Mouse (Mus musculus) olfactory bulb, adult 2 months (tissue): Measurements from ENCODE around the gene Prss41. TPM values are rescaled to one million over a fixed set of nuclear protein-coding genes. Genes with fewer than 3 reads are reported as not detected.

ENCODE experiments used
- H3K27ac ChIP-seq: fragments of 200-500 bp; 2 replicates; pipeline ENCODE4 v1.5.1; 2012; ENCODE audit warnings: low read depth, low read length; ENCODE audit not compliant: insufficient read depth
- H3K4me1 ChIP-seq: fragments of 200-500 bp; 2 replicates; pipeline ENCODE4 v1.6.1; 2012; ENCODE audit warnings: low read length; ENCODE audit not compliant: control insufficient read depth, insufficient read depth
- H3K4me3 ChIP-seq: fragments of 200-500 bp; 2 replicates; pipeline ENCODE4 v1.5.1; 2012; ENCODE audit warnings: mild to moderate bottlenecking, low read depth, low read length, moderate library complexity; ENCODE audit not compliant: insufficient read depth
- CTCF ChIP-seq: fragments of 200-500 bp; IDR thresholded peaks from 2 replicates; pipeline ENCODE4 v1.5.1; 2012; ENCODE audit warnings: low read depth, mild to moderate bottlenecking, low read length, moderate library complexity; ENCODE audit not compliant: insufficient read depth
- POLR2A ChIP-seq: fragments of 200-500 bp; IDR thresholded peaks from 2 replicates; pipeline ENCODE4 v1.6.1; 2012; ENCODE audit warnings: mild to moderate bottlenecking, low read depth, low read length, moderate library complexity; ENCODE audit not compliant: insufficient read depth
- WGBS: fragments of 180-500 bp; shearing (Covaris S2); methylation state at CpG from one replicate; pipeline ENCODE4 v1.1.7; 2018; 5-methylcytosine and 5-hydroxymethylcytosine counted together
- polyA plus RNA-seq: library from polyadenylated mRNA; stranded (reverse); fragments of >200 nt; gene quantifications from 2 replicates; pipeline ENCODE4 v1.2.4, GENCODE M21; 2012; ENCODE audit warnings: low replicate concordance; ENCODE audit not compliant: missing spikeins, insufficient read depth, insufficient read length

The Prss41 gene
- polyA plus RNA-seq, 1 experiment = not detected

- 1% methylated on average over 29 of the region's 29 CpGs for WGBS
Measured at GRCm38 (mm10) chr17:23790269-23791078, 53.5 kb downstream of the Prss41 start, which contains the start of gene Srrm2. TSS of gene Srrm2 (plus strand) at chr17:23790532.

GRCm38 (mm10) chr17:23789749-23790268, 54.2 kb downstream of the Prss41 start:
- Histone ChIP-seq H3K27ac (peak overlapping the region; percentile 93), H3K4me1 (peaks cover 22% of the 10 kb centered on the region), H3K4me3 (no peak overlapping the region)
- TF ChIP-seq POLR2A = no peak
- TF ChIP-seq CTCF = no peak
- 16% methylated on average over 8 of the region's 8 CpGs for WGBS

More at GRCm38 (mm10) chr17:23790269-23791078, 53.5 kb downstream of the Prss41 start, which contains the start of gene Srrm2:
- TF ChIP-seq POLR2A = no peak
- TF ChIP-seq CTCF = no peak
- H3K4me1 ChIP-seq = peaks cover 23% of the 10 kb centered on the region
- H3K4me3 ChIP-seq = peak within 1 kb of the TSS; percentile 53
- H3K27ac ChIP-seq = peak within 1 kb of the TSS; percentile 93

- TF ChIP-seq CTCF (no peak), POLR2A (no peak)
- WGBS = 90% methylated on average over 4 of the region's 4 CpGs
- no peak overlapping the region for H3K27ac ChIP-seq
- no peak overlapping the region for H3K4me3 ChIP-seq
- H3K4me1 ChIP-seq = peaks cover 22% of the 10 kb centered on the region
Measured at GRCm38 (mm10) chr17:23788973-23789372, 55.0 kb downstream of the Prss41 start.

Other genes with a start within 250 kb of the Prss41 start
- not detected in 2 replicates for gene Zfp13, start 244.7 kb downstream of the Prss41 start, polyA plus RNA-seq
- gene Zscan10, start 243.3 kb downstream of the Prss41 start, polyA plus RNA-seq = not detected in 2 replicates
- not detected in 2 replicates for gene Mmp25, start 198.9 kb downstream of the Prss41 start, polyA plus RNA-seq
- not detected in 2 replicates for gene Bicdl2, start 183.7 kb downstream of the Prss41 start, polyA plus RNA-seq
- not detected in 2 replicates for gene Hcfc1r1, start 170.6 kb downstream of the Prss41 start, polyA plus RNA-seq
- not detected in 2 replicates for gene Thoc6, start 170.3 kb downstream of the Prss41 start, polyA plus RNA-seq
- not detected in 2 replicates for gene Tnfrsf12a, start 166.7 kb downstream of the Prss41 start, polyA plus RNA-seq
- not detected in 2 replicates for gene Cldn6, start 164.9 kb downstream of the Prss41 start, polyA plus RNA-seq
- not detected in 2 replicates for gene Cldn9, start 160.1 kb downstream of the Prss41 start, polyA plus RNA-seq
- not detected in 2 replicates for gene 1520401A03Rik, start 121.4 kb downstream of the Prss41 start, polyA plus RNA-seq
- gene Pkmyt1, start 117.8 kb downstream of the Prss41 start, polyA plus RNA-seq = not detected in 2 replicates
- gene Paqr4, start 103.3 kb downstream of the Prss41 start, polyA plus RNA-seq = not detected in 2 replicates
- gene Kremen2, start 98.3 kb downstream of the Prss41 start, polyA plus RNA-seq = not detected in 2 replicates
- not detected in 2 replicates for gene Flywch1, start 72.6 kb downstream of the Prss41 start, polyA plus RNA-seq
- not detected in 2 replicates for gene Flywch2, start 58.1 kb downstream of the Prss41 start, polyA plus RNA-seq
- 383 and 683 TPM in 2 replicates for gene Srrm2, start 53.6 kb downstream of the Prss41 start, polyA plus RNA-seq
- gene Elob, start 15.0 kb downstream of the Prss41 start, polyA plus RNA-seq = not detected in 2 replicates
- not detected in 2 replicates for gene Prss33, start 8.1 kb downstream of the Prss41 start, polyA plus RNA-seq
- not detected in 2 replicates for gene Prss32, start 317 bp downstream of the Prss41 start, polyA plus RNA-seq
- not detected in 2 replicates for gene Prss21, start 23.9 kb upstream of the Prss41 start, polyA plus RNA-seq
- not detected in 2 replicates for gene Dcpp1, start 36.7 kb upstream of the Prss41 start, polyA plus RNA-seq
- gene Dcpp2, start 36.7 kb upstream of the Prss41 start, polyA plus RNA-seq = not detected in 2 replicates
- gene Dcpp3, start 73.3 kb upstream of the Prss41 start, polyA plus RNA-seq = not detected in 2 replicates
- not detected in 2 replicates for gene Sbp, start 97.5 kb upstream of the Prss41 start, polyA plus RNA-seq
- gene Sbpl, start 111.1 kb upstream of the Prss41 start, polyA plus RNA-seq = not detected in 2 replicates
- not detected in 2 replicates for gene Prss30, start 136.4 kb upstream of the Prss41 start, polyA plus RNA-seq
- gene Prss22, start 153.9 kb upstream of the Prss41 start, polyA plus RNA-seq = not detected in 2 replicates
- not detected in 2 replicates for gene Prss27, start 194.0 kb upstream of the Prss41 start, polyA plus RNA-seq
- not detected in 2 replicates for gene Kctd5, start 229.3 kb upstream of the Prss41 start, polyA plus RNA-seq